Mouse (Mus musculus): ENCODE data around the gene Gm13090.

Gene Gm13090

GRCm38 (mm10) chr4:151138135-151138534, 48.8 kb downstream of the Gm13090 start:
- DNase-seq (ENCODE audit: low spot score) = no peak

GRCm38 (mm10) chr4:151138586-151138985, 49.2 kb downstream of the Gm13090 start:
- DNase-seq (ENCODE audit: low spot score) = no peak

DNA sequence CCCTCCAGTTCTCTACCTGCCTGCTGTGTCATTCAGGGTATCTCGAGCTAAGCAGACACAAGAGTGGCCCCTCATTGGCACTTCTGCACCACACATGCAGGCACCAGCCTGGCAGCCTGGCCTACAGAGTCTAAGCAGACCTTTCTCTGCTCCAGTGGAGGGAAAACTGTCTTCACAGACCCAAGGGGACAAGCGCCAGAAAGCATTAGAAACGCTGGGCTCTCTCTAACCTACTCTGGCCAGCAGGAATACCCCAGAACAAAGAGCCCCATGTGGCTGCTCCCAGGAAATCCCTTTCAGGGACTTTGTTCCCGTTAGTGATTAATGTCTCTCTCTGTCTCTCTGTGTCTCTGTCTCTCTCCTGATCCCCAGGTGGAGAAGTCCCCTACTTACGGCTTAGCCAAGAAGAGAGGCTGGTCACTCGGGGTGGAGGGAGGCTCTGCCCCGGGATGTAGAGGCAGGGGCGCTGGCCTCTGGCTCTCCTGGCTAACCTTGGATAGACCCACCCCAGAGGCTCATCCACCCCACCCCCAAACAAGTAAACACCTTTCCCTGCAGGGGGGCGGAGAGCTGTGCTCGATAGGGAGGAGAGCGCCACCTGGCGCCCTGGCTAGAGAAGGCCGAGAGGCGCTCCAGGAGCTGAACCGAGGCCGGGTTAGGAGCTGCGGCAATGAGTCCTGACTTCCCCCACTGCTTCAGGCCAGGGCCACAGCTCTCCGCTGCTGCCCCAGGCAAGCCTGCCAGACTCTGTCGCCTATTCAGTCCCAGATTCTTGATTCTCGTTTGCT, 49.9 kb downstream of the Gm13090 start:
- DNase-seq (ENCODE audit: low spot score) = peak; percentile 48

GRCm38 (mm10) chr4:151140368-151140982, 51.1 kb downstream of the Gm13090 start:
- no peak for DNase-seq (ENCODE audit: low spot score)
